Mouse (Mus musculus) ovary, postnatal 14 days (tissue): ENCODE data around the gene Kmo.

Experiments
- DNase-seq: peaks from one replicate; pipeline ENCODE4 v3.0.0; 2022; ENCODE audit warnings: low spot score

Kmo gene

GRCm38 (mm10) chr1:175698293-175698692, 78.1 kb downstream of the Kmo start, which contains the start of gene Wdr64:
TSS of gene Wdr64 (plus strand) at chr1:175698593.
- DNase-seq = no peak

DNA sequence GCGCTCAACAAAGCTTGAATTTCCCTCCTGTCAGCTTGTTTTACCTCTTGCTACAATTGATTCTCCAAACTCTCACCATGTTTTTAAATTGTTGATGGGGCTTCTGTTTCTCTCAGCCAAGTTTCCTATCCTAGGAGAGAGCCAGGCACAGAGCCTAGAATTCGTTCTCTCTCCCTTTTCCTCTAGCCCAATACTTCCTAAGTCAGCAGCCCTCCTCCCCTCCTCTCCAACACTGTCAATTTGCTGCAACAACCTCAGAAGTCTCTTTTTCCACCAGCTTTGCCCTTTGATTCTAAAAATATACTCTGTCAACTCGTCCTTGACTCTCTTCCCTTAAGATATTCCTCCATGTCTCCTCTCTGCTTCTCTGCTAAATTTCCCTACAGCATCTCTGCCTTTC, 79.2 kb downstream of the Kmo start:
- DNase-seq = no peak

DNA sequence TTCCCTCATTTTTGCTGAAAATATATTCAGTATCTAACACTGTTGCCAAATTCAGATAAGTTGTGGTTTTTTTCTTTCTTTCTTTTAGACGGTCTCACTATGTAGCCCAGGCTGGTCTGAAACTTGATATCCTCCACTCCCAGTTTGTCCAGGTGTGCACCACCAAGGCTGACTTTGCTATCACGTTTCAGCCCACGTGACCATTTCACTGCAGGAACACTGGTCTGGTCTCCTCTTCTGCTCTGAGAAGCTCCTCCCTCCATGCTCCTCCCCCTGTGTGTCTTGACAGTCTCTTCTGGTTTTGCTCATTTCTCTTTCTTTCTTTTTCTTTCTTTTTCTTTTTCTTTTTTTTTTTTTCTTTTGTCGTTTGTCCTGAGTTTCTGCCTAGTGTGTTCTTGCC, 79.6 kb downstream of the Kmo start:
- no peak for DNase-seq

DNA sequence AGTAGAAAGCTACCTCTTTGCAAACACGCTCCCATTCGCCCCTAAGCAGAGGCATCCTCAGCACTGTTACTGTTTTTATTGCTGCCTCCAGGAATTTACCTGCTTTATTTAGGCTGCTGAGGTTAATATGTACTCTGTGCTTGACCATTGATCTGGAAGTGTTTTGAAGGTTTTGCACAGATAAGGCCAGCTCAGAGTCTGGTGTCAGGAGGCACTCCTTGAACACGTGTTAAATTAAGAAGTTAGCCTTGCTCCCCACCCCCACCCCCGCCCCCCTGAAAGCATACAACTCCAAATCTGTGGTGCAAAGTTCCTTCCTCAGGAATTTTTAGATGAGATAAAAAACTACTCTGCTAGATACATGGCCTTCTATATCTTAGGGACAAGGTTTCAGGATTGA, 81.0 kb downstream of the Kmo start:
- no peak for DNase-seq

DNA sequence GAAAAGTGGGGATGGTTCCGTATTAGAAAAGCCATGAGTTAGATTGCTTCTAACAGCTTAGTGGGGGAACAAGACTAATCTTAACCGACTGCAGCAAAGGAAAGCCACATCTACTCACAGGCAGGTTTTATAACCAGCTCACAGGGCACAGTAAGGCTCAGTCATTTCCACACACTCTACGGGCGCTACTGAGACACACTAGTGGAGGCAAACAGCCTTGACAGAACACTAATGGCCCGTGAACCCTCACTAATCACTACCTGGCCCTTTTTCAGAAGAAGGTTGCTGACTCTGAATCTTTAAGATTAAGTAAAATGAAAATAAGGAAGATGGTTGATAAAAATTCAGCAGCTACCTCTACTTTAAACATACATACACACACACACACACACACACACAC, 87.4 kb downstream of the Kmo start:
- no peak for DNase-seq

GRCm38 (mm10) chr1:175708013-175708412, 87.8 kb downstream of the Kmo start:
- no peak for DNase-seq
